Mouse (Mus musculus) G1E (cell line): ENCODE data around the gene Ceacam15. TPM values are rescaled to one million over a fixed set of nuclear protein-coding genes. Genes with fewer than 3 reads are reported as not detected.
"Not testable (repeated sequence)": the region's sequence is repeated elsewhere in the genome, so short reads cannot be mapped to it uniquely, and the experiment has no call there.

Source experiments
- ATAC-seq: 2 replicates; pipeline ENCODE4 v1.8.0; 2016; ENCODE audit warnings: mild to moderate bottlenecking; ENCODE audit not compliant: insufficient number of reproducible peaks, poor library complexity, low FRiP score, severe bottlenecking; ENCODE audit errors: extremely low read depth
- DNase-seq: peaks from one replicate; pipeline ENCODE4 v3.0.0; 2012; ENCODE audit warnings: low spot score
- H3K27me3 ChIP-seq: 2 replicates; pipeline ENCODE4 v1.6.1; 2012; ENCODE audit warnings: mild to moderate bottlenecking, low read length, inconsistent platforms; ENCODE audit not compliant: insufficient read depth
- H3K36me3 ChIP-seq: replicated peaks from 2 replicates; pipeline ENCODE3; 2012; ENCODE audit warnings: mild to moderate bottlenecking, inconsistent platforms
- H3K4me1 ChIP-seq: 2 replicates; pipeline ENCODE4 v1.6.1; 2012; ENCODE audit warnings: low read depth, low read length, inconsistent platforms, mixed read lengths; ENCODE audit not compliant: insufficient read depth
- H3K4me3 ChIP-seq: 2 replicates; pipeline ENCODE4 v1.5.1; 2012; ENCODE audit warnings: low read depth, mild to moderate bottlenecking, inconsistent platforms, low read length, moderate library complexity, mixed read lengths
- H3K9me3 ChIP-seq: replicated peaks from 2 replicates; pipeline ENCODE4 v1.6.1; 2012; ENCODE audit warnings: inconsistent platforms
- CTCF ChIP-seq: IDR thresholded peaks from 2 replicates; pipeline ENCODE4 v1.5.1; 2012; ENCODE audit warnings: low read depth, low read length, inconsistent platforms, mixed read lengths
- GATA1 ChIP-seq: IDR thresholded peaks from 2 replicates; pipeline ENCODE4 v1.6.1; 2012; ENCODE audit warnings: borderline replicate concordance, low read length, inconsistent platforms, mixed read lengths
- GATA2 ChIP-seq: IDR thresholded peaks from 2 replicates; pipeline ENCODE4 v1.6.1; 2012; ENCODE audit warnings: low read depth, low read length, inconsistent platforms, borderline replicate concordance
- POLR2AphosphoS5 ChIP-seq: IDR thresholded peaks from 2 replicates; pipeline ENCODE4 v1.6.1; 2012; ENCODE audit warnings: low read depth, low read length, inconsistent platforms; ENCODE audit not compliant: insufficient replicate concordance
- TAL1 ChIP-seq: conservative IDR thresholded peaks from 2 replicates; pipeline ENCODE4 v1.6.1; 2012; ENCODE audit warnings: low read depth, low read length, inconsistent platforms, mixed read lengths
- polyA plus RNA-seq: library from polyadenylated mRNA; stranded (reverse); fragments of >175 nt; gene quantifications from 2 replicates; pipeline ENCODE4 v1.2.3, GENCODE M21; 2012
- total RNA-seq, 2 experiments: library from RNA; stranded (forward) in 1 of 2; stranded (reverse) in 1 of 2; fragments of 200-1000 nt in 1 of 2; fragments of >200 nt in 1 of 2; fragmentation: Nextera tagmentation in 1 of 2; gene quantifications; 2 replicates each; pipeline ENCODE4 v1.2.3; 2014 to 2017

Ceacam15 gene
- total and polyA plus RNA-seq, 3 experiments = 0.27 TPM; not detected in 2

DNA sequence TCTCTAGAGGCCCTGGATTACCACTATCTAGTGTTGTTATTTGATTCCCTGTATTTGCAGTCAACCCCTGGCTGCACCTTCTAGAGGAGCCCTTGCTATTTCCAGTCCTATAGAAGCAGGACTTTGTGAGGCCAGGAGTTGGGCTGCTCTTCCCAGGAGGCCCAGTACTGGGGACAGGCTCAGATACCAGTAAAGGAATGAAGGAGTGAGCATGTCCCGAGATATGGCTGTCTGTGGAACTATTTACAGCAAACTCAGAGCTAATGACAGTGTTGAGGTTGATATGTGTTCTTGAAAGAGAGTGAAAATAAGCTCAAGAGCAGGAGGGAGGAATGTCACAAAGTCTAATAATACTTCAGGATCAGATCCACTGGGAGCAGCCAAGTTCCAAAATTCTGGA lies 1.7 kb downstream of the Ceacam15 start:
- peaks cover 23% of the 10 kb centered on the region for H3K27me3 ChIP-seq
- DNase-seq (no peak), ATAC-seq (no peak)
- no peaks in the 10 kb centered on the region for H3K9me3 ChIP-seq
- H3K4me3 ChIP-seq = no peak overlapping the region
- H3K4me1 ChIP-seq = 0 out of 2 replicates have a peak, but pooled peaks cover 2% of the 10 kb centered on the region
- no peaks in the 10 kb centered on the region for H3K36me3 ChIP-seq
- no peak for TF ChIP-seq TAL1
- no peak for TF ChIP-seq GATA1
- TF ChIP-seq GATA2 = no peak

DNA sequence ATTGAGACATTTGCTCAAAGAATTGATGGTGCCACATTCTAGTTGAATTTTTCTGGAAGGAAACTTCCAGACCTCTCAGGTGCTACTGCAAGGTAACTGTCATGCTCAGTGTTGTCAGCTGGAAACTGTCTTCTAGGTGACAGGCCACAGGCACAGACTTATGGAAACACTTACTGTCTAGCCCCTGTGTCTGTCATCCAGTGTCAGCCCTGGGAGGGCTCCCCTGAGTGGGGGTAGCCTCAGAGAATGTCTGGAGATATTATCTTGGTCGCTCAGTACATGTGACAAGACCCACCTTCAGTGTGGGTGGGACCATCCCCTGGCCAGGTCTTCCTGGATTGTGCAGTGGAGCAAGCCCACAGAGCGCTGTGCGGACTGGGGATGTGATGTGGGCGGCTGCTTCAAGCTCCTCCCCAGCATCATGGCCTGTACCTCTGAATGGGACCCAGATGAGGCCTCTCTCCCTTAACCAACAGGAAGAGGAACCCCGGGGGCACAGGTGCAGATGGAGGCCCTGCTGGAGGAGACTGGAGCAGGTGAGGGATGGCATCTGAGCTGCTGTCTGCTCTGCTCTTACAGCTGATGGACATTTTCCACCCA lies 7.1 kb downstream of the Ceacam15 start:
- H3K27me3 ChIP-seq = peaks cover 17% of the 10 kb centered on the region
- not testable (repeated sequence) for H3K4me1 ChIP-seq, H3K36me3 ChIP-seq, H3K4me3 ChIP-seq, ATAC-seq, H3K9me3 ChIP-seq, DNase-seq

DNA sequence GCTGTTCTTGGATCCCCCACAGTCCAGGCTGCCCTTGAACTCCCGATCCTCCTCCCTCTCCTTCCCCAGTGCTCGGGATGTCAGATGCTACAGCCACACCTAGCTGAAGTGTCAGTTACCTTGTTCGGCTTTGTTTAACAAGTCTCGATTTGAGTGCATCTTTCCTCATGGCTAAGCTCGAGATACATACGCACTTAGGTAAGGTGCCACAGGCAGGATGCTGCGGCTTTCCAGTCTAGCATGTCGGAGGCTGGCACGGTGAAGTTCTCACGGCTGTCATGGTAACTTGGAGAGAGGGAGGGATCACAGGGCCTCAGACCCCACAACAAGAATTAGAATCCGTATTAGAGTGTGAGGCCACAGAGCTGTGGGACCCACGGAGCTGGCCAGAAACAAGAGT lies 31.2 kb downstream of the Ceacam15 start:
- Histone ChIP-seq H3K4me1 (no peaks in the 10 kb centered on the region), H3K9me3 (no peaks in the 10 kb centered on the region), H3K27me3 (peaks cover 2% of the 10 kb centered on the region; the same call in 1 of the 2 replicates), H3K36me3 (no peaks in the 10 kb centered on the region), H3K4me3 (no peak overlapping the region)
- TF ChIP-seq GATA2 = no peak
- TF ChIP-seq POLR2AphosphoS5 = no peak
- no peak for TF ChIP-seq CTCF
- TF ChIP-seq GATA1 = no peak
- ATAC-seq = no peak
- DNase-seq = no peak

DNA sequence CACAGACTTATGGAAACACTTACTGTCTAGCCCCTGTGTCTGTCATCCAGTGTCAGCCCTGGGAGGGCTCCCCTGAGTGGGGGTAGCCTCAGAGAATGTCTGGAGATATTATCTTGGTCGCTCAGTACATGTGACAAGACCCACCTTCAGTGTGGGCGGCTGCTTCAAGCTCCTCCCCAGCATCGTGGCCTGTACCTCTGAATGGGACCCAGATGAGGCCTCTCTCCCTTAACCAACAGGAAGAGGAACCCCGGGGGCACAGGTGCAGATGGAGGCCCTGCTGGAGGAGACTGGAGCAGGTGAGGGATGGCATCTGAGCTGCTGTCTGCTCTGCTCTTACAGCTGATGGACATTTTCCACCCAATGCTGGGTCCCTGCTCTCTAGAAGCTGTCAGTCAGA lies 32.4 kb downstream of the Ceacam15 start:
- H3K4me3 ChIP-seq, H3K4me1 ChIP-seq, ATAC-seq, DNase-seq, H3K27me3 ChIP-seq, H3K9me3 ChIP-seq, H3K36me3 ChIP-seq: not testable (repeated sequence)

DNA sequence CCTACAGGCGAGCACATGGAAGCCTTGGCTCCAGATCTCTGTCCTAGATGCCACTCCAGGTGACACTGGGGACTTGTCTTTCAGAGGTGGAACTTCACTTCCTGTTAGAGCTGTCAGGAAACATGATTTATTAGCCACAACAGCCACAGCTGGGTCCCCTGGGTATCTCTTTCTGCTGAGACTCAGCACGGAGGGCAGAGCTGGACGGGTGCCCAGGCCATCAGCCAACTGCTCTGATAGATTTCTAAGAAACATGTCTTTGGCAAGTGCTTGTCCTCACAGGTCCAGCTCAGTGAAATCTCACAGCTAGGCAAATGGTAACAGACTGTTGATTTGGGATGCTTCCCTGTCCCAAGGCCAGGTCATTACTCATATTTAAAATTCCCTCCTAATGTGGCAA lies 36.5 kb downstream of the Ceacam15 start:
- no peak for TF ChIP-seq POLR2AphosphoS5
- TF ChIP-seq GATA1 = no peak
- TF ChIP-seq CTCF = no peak
- TF ChIP-seq TAL1 = no peak
- no peak for TF ChIP-seq GATA2
- DNase-seq (no peak), ATAC-seq (no peak)
- Histone ChIP-seq H3K36me3 (no peaks in the 10 kb centered on the region), H3K27me3 (peaks cover 3% of the 10 kb centered on the region), H3K4me3 (no peak overlapping the region), H3K4me1 (no peaks in the 10 kb centered on the region), H3K9me3 (no peaks in the 10 kb centered on the region)

DNA sequence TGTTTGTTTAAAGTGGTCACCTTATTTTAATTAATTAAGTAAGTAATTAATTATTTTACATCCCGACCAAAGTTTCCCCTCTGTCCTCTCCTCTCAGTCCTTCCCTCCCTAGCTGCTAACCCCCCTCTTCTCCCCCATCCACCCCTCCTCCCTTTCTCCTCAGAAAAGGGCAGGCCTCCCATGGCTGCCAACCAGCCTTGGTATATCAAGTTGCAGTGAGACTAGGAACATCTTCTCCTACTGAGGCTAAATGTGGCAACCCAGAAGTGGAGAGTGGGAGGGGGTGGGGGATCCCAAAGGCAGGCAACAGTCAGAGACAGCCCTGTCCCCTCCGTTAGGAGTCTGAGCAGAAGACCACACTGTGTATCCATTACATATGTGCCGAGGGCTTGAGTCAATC lies 40.4 kb downstream of the Ceacam15 start:
- Histone ChIP-seq H3K36me3 (no peaks in the 10 kb centered on the region), H3K4me1 (no peaks in the 10 kb centered on the region), H3K27me3 (peaks cover 6% of the 10 kb centered on the region; the same call in 1 of the 2 replicates), H3K9me3 (no peaks in the 10 kb centered on the region), H3K4me3 (no peak overlapping the region)
- TF ChIP-seq TAL1 = no peak
- no peak for TF ChIP-seq GATA2
- TF ChIP-seq POLR2AphosphoS5 = no peak
- no peak for TF ChIP-seq CTCF
- TF ChIP-seq GATA1 = no peak
- no peak for ATAC-seq
- DNase-seq = no peak

DNA sequence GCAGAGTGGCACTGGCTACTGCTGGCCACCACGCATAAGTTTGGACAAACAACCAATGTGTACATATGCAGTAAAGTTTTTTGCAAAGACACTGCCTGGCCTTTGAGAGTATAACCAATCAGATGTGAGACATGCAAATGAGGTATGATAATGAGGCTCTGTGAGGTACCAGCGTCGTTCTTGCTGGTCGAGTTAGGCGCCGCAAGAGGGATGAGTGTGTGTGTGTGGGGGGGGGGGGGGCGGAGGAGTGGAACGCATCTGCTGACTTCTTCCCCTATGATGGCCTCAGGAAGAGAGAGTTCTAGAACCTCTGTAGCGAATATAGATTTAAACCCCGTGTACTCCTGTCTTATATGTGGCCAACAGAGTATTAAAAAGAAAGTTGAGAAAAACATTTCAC lies 41.6 kb downstream of the Ceacam15 start:
- ATAC-seq, H3K9me3 ChIP-seq, H3K4me3 ChIP-seq, H3K4me1 ChIP-seq, DNase-seq, H3K27me3 ChIP-seq, H3K36me3 ChIP-seq: not testable (repeated sequence)
